Mouse (Mus musculus) layer of hippocampus, postnatal 36 days (tissue): ENCODE measurements at regions not wholly inside any gene's neighbourhood (a gene's known extent, or its start where the extent isn't known, plus 50 kb on each side); places are given as distances from the start of the nearest gene placed in this dataset.

ENCODE experiments used
- DNase-seq, 2 experiments: peaks; one replicate each; pipeline ENCODE4 v3.0.0; 2022

- peak; percentile 15 to 19 for DNase-seq
Observed at GRCm38 (mm10) chr12:49732351-49732750, 347.4 kb downstream of the Gm43517 start.

GRCm38 (mm10) chr12:49737100-49737499 lies 352.1 kb downstream of the Gm43517 start:
- DNase-seq, result no peak

GRCm38 (mm10) chr12:49739960-49740740 lies 355.2 kb downstream of the Gm43517 start:
- peak; percentile 46 to 54 for DNase-seq

- DNase-seq, result no peak
Observed at GRCm38 (mm10) chr12:49743402-49743801, 358.4 kb downstream of the Gm43517 start.

GRCm38 (mm10) chr12:49747081-49747480 lies 362.1 kb downstream of the Gm43517 start:
- no peak for DNase-seq

- peak in 1 of 2 experiments; percentile 13 for DNase-seq
Observed at GRCm38 (mm10) chr12:49758391-49758790, 373.4 kb downstream of the Gm43517 start.

GRCm38 (mm10) chr12:49764541-49764940 lies 379.6 kb downstream of the Gm43517 start:
- no peak for DNase-seq

GRCm38 (mm10) chr12:49808341-49808740 lies 423.4 kb downstream of the Gm43517 start:
- DNase-seq, result peak; percentile 11 to 30

GRCm38 (mm10) chr12:49814653-49815052 lies 429.7 kb downstream of the Gm43517 start:
- no peak for DNase-seq

GRCm38 (mm10) chr12:49827769-49828168 lies 442.8 kb downstream of the Gm43517 start:
- no peak for DNase-seq

- no peak for DNase-seq
Observed at GRCm38 (mm10) chr12:49828553-49828952, 443.6 kb downstream of the Gm43517 start.

- peak; percentile 28 to 34 for DNase-seq
Observed at GRCm38 (mm10) chr12:49830665-49831064, 445.7 kb downstream of the Gm43517 start.

GRCm38 (mm10) chr12:49832118-49832847 lies 447.3 kb downstream of the Gm43517 start:
- DNase-seq, result no peak

- no peak for DNase-seq
Observed at GRCm38 (mm10) chr12:49836282-49837070, 451.5 kb downstream of the Gm43517 start.

- DNase-seq, result no peak
Observed at GRCm38 (mm10) chr12:49885507-49885906, 500.5 kb downstream of the Gm43517 start.

- DNase-seq, result peak; percentile 4 to 17
Observed at GRCm38 (mm10) chr12:49887246-49887645, 502.3 kb downstream of the Gm43517 start.

GRCm38 (mm10) chr12:49897768-49898167 lies 512.8 kb downstream of the Gm43517 start:
- DNase-seq, result no peak

- DNase-seq, result peak; percentile 21 to 35
Observed at GRCm38 (mm10) chr12:49915691-49916090, 530.7 kb downstream of the Gm43517 start.

GRCm38 (mm10) chr12:49921608-49922007 lies 536.6 kb downstream of the Gm43517 start:
- DNase-seq, result no peak

- DNase-seq, result no peak
Observed at GRCm38 (mm10) chr12:49940818-49941217, 555.8 kb downstream of the Gm43517 start.

GRCm38 (mm10) chr12:49944911-49945627 lies 560.1 kb downstream of the Gm43517 start:
- DNase-seq, result no peak

GRCm38 (mm10) chr12:49945628-49946220 lies 560.8 kb downstream of the Gm43517 start:
- no peak for DNase-seq
